Comparison of ENCODE assay signal across 8 mouse cellular contexts in the genomic region with DNA sequence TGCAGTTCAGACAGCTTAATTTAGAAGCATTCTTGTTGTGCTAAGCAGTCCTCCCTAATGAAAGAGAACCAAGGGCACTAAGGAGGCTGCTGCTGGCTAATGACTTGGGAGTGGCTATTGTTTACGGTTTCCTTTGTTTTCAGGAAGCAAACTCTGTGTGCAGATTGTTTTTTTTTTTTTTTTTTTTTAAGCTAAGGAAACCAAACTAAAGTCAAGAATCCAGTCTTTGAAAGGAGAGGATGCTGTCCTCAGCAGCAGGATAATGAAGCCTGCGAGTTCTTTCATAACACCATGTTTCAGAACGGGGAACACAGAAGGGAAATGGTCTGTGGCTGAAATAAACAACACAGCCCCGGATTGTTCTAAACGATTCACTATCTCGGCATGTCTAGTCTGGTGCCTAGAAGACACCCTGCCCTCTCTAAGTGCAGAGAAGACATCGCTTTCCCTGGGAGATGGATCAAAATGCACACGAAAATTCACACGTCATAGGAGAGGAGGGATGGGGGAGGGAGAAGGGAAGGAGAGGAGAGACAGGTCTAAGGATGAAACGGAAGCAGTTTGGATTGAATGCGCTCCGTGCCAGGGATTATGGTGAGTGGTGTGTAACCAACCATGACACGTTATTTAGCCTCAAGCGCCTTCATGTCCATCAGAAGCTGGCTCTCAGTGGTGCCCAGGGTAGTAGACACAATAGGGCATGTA.
DNase-seq lines count a peak whose midpoint lies in the region; ATAC-seq and TF ChIP-seq lines count a peak whose summit lies in the region.

No protein-coding gene starts in this region.

- peak overlapping the region; percentile 53 for H3K4me2 ChIP-seq in heart, embryonic 13.5 days
- peak overlapping the region; percentile 36 for H3K4me2 ChIP-seq in limb, embryonic 12.5 days
- peak overlapping the region; percentile 53 for H3K4me2 ChIP-seq in neural tube, embryonic 13.5 days

- no peaks in the 10 kb centered on the region for H3K27me3 ChIP-seq in heart, embryonic 10.5 days (ENCODE audit: insufficient read depth, poor library complexity, severe bottlenecking)
- no peaks in the 10 kb centered on the region for H3K27me3 ChIP-seq in cerebellum, adult 2 months (ENCODE audit: control insufficient read depth, insufficient read depth, low read length)
- no peaks in the 10 kb centered on the region for H3K27me3 ChIP-seq in heart, embryonic 13.5 days (replicated peaks)
- H3K27me3 ChIP-seq in limb, embryonic 12.5 days = no peaks in the 10 kb centered on the region
- H3K27me3 ChIP-seq in neural tube, embryonic 13.5 days = 0 out of 2 replicates have a peak, but pooled peaks cover 2% of the 10 kb centered on the region
- no peaks in the 10 kb centered on the region for H3K27me3 ChIP-seq in thymus, adult 2 months (ENCODE audit: control insufficient read depth, insufficient read depth, low read length)

- intact Hi-C loops in heart, postnatal 36 days (cut with DNase I) = loop anchor here (5.0 kb wide), 1 partner anchor 77 kb away; no protein-coding TSS in a partner anchor

- peak overlapping the region; percentile 32; the same call in 1 of the 2 replicates for H3K27ac ChIP-seq in heart, embryonic 10.5 days
- H3K27ac ChIP-seq in cerebellum, adult 2 months (ENCODE audit: insufficient read depth, low read length) = peak overlapping the region; percentile 55; the same call in 1 of the 2 replicates
- no peak overlapping the region for H3K27ac ChIP-seq in heart, embryonic 13.5 days (replicated peaks)
- H3K27ac ChIP-seq in limb, embryonic 12.5 days = peak overlapping the region; percentile 62
- peak overlapping the region; percentile 86 for H3K27ac ChIP-seq in neural tube, embryonic 13.5 days (replicated peaks)
- H3K27ac ChIP-seq in thymus, adult 2 months (ENCODE audit: control insufficient read depth, insufficient read depth, low read length) = no peak overlapping the region

- DNase-seq in heart, embryonic 10.5 days (ENCODE audit: low spot score) = no peak
- DNase-seq in heart, postnatal 36 days = no peak
- peak; percentile 27 to 39 for DNase-seq in cerebellum, adult 2 months
- no peak for DNase-seq in thymus, adult 2 months

- TF ChIP-seq POLR2A in cerebellum, adult 2 months (IDR thresholded peaks at IDR 0.05; ENCODE audit: borderline replicate concordance, insufficient read depth, low read length) = no peak
- TF ChIP-seq POLR2A in thymus, adult 2 months (IDR thresholded peaks at IDR 0.05; ENCODE audit: control insufficient read depth, extremely low read depth, insufficient read depth, low read length, poor library complexity) = no peak

- 0 out of 2 replicates have a peak overlapping the region, but pooled peaks have one; percentile 37 for H3K9ac ChIP-seq in heart, embryonic 13.5 days
- H3K9ac ChIP-seq in limb, embryonic 12.5 days (replicated peaks) = no peak overlapping the region
- H3K9ac ChIP-seq in neural tube, embryonic 13.5 days = peak overlapping the region; percentile 70

- H3K36me3 ChIP-seq in heart, embryonic 10.5 days = no peaks in the 10 kb centered on the region
- H3K36me3 ChIP-seq in heart, embryonic 13.5 days = no peaks in the 10 kb centered on the region
- no peaks in the 10 kb centered on the region for H3K36me3 ChIP-seq in limb, embryonic 12.5 days
- H3K36me3 ChIP-seq in neural tube, embryonic 13.5 days = no peaks in the 10 kb centered on the region
- H3K36me3 ChIP-seq in thymus, adult 2 months (ENCODE audit: control insufficient read depth, insufficient read depth, low read length) = no peaks in the 10 kb centered on the region

- peak overlapping the region; percentile 30 for H3K4me3 ChIP-seq in heart, embryonic 10.5 days
- H3K4me3 ChIP-seq in cerebellum, adult 2 months (replicated peaks; ENCODE audit: insufficient read depth, low read depth, low read length) = peak overlapping the region; percentile 67
- peak overlapping the region; percentile 32 for H3K4me3 ChIP-seq in heart, embryonic 13.5 days
- 0 out of 2 replicates have a peak overlapping the region, but pooled peaks have one; percentile 7 for H3K4me3 ChIP-seq in limb, embryonic 12.5 days (replicated peaks)
- peak overlapping the region; percentile 25 for H3K4me3 ChIP-seq in neural tube, embryonic 13.5 days
- H3K4me3 ChIP-seq in thymus, adult 2 months (ENCODE audit: control insufficient read depth, insufficient read depth, low read length) = no peak overlapping the region

- TF ChIP-seq CTCF in cerebellum, adult 2 months (IDR thresholded peaks at IDR 0.05; ENCODE audit: borderline replicate concordance, insufficient read depth, low read depth, low read length) = no peak
- TF ChIP-seq CTCF in thymus, adult 2 months (IDR thresholded peaks at IDR 0.05; ENCODE audit: borderline replicate concordance, control insufficient read depth, extremely low read depth, insufficient read depth, low read length, poor library complexity) = no peak

- 43% methylated on average over 14 of the region's 14 CpGs for WGBS in heart, embryonic 10.5 days
- 9% methylated on average over 14 of the region's 14 CpGs for WGBS in cerebellum, adult 2 months
- 34% methylated on average over 14 of the region's 14 CpGs for WGBS in heart, embryonic 13.5 days
- 30% methylated on average over 14 of the region's 14 CpGs for WGBS in limb, embryonic 12.5 days
- 4% methylated on average over 14 of the region's 14 CpGs for whole genome bisulfite sequencing in neural tube, embryonic 13.5 days
- WGBS in thymus, adult 2 months = 23% methylated on average over 14 of the region's 14 CpGs

- no peak for ATAC-seq in heart, embryonic 13.5 days (ENCODE audit: extremely low read depth, insufficient number of reproducible peaks, low FRiP score, low TSS enrichment)
- ATAC-seq in limb, embryonic 12.5 days (ENCODE audit: insufficient number of reproducible peaks, insufficient read depth, low FRiP score, low TSS enrichment, low read depth) = no peak
- ATAC-seq in neural tube, embryonic 13.5 days (ENCODE audit: low read depth) = peak; percentile 65
- ATAC-seq in erythroblast, adult 5-6 weeks (replicated peaks; ENCODE audit: low FRiP score, poor library complexity, severe bottlenecking) = no peak

- no peaks in the 10 kb centered on the region for H3K9me3 ChIP-seq in heart, embryonic 10.5 days
- H3K9me3 ChIP-seq in heart, embryonic 13.5 days = no peaks in the 10 kb centered on the region
- 0 out of 2 replicates have a peak, but pooled peaks cover 4% of the 10 kb centered on the region for H3K9me3 ChIP-seq in limb, embryonic 12.5 days
- no peaks in the 10 kb centered on the region for H3K9me3 ChIP-seq in neural tube, embryonic 13.5 days

- H3K4me1 ChIP-seq in heart, embryonic 10.5 days = peaks cover 2% of the 10 kb centered on the region; the same call in 1 of the 2 replicates
- H3K4me1 ChIP-seq in cerebellum, adult 2 months (ENCODE audit: control insufficient read depth, insufficient read depth, low read length) = no peaks in the 10 kb centered on the region
- peaks cover 5% of the 10 kb centered on the region for H3K4me1 ChIP-seq in heart, embryonic 13.5 days
- peaks cover 34% of the 10 kb centered on the region for H3K4me1 ChIP-seq in limb, embryonic 12.5 days (replicated peaks)
- H3K4me1 ChIP-seq in neural tube, embryonic 13.5 days (replicated peaks) = peaks cover 24% of the 10 kb centered on the region
- no peaks in the 10 kb centered on the region for H3K4me1 ChIP-seq in thymus, adult 2 months (replicated peaks; ENCODE audit: control insufficient read depth, insufficient read depth, low read length)

Comparison
In these comparisons a context has a peak if more than half of its experiments do, and no peak if none do; other contexts are left out.
1. H3K27ac ChIP-seq: peak in heart, embryonic 10.5 days (single experiment), cerebellum, adult 2 months (single experiment), limb, embryonic 12.5 days (single experiment) and neural tube, embryonic 13.5 days (single experiment); none in heart, embryonic 13.5 days (single experiment) and thymus, adult 2 months (single experiment).
2. DNase-seq: peak in cerebellum, adult 2 months (2 of 2); none in heart, embryonic 10.5 days (single experiment), heart, postnatal 36 days (0 of 2) and thymus, adult 2 months (single experiment).
3. Peak in every context shown above with its lines, with median percentiles within 50 percentile points of each other: H3K4me2 ChIP-seq.